Mouse (Mus musculus): ENCODE measurements around the gene Slit1.

DNA sequence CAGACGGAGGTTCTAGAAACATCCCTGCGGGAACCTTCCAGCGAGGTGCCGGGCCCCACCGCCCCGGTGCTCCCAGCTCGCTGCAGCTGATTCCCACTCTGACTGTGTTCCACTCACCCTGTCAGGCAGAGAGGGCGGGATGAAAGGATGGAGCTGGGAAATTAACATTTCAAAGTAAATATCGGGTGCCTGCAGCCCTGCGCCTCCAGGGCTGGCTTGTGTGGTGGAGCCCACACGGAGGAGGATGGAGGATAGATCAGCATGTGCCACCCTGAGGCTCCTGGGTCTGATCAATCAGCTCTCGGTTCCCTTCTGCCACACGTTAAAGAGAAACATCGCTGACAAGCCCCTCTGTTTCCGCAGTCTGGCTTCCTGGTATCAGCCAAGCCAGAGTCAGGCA lies 64.4 kb downstream of the Slit1 start:
- TF ChIP-seq TAL1 (IDR thresholded peaks at IDR 0.05; ENCODE audit: low read length): no peak
- TF ChIP-seq GATA1 (IDR thresholded peaks at IDR 0.05; ENCODE audit: low read length): no peak
